9 mouse cellular contexts compared by ENCODE assay signal in the genomic region with DNA sequence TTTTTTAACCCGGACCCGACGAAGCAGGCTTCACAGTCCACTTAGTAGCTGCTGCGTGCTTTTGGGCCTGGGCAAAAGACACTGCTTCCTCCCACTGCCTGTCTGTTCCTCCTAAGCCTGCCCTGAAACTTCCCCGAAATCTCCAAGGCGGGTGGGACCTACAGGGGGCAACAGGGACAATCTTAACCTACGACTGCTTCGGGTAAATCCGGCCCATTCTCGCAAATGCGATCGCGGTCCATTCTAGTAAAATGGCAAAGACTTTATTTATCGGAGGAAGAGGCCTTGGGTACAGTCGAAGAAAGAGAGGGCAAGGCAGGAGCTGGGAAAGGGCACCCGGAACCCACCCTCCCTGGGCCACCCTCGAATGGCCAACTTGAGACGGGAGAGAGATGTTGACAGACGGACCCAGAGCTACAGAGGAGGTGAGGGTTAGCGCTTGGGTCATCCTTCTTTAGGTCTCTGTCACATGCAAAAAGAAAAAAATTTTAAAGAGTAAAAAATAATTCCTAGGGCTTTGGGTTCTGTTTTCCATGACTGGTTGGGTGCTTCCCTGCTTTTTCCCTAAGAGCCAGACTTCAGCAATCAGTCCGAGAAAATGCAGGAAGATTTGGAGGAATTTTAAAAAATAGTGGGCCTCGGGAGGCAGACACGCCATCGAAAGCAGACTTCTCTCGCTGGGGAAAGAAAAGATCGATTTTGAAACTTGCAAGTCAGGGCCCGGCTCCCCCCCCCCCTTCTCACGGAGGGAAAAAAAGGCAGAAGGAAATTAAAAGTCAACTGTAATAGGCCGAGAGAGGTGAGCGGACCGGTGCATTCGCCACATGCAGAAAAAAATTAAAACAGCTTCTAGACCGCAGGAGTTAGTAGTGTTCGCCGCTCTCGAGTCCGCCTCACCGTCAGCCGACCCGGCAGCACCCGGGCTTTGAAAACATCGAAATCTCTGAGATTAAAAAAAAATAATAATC. TPM values are rescaled to one million over a fixed set of nuclear protein-coding genes. Genes with fewer than 3 reads are reported as not detected.
DNase-seq lines count a peak whose midpoint lies in the region; ATAC-seq lines count a peak whose summit lies in the region.
"Had no signal": no experiment of that assay in that cellular context is flagged by ENCODE, and none has a peak within 500 bp of the region (broad histone marks: within the 10 kb centered on the region; RNA-seq: fewer than 3 reads in every experiment).

No protein-coding gene starts in this region.

- DNase-seq in forebrain, embryonic 10.5 days (ENCODE audit: extremely low spot score, low spot score) = peak; percentile 37
- no peak for DNase-seq in lung, postnatal 14 days
- DNase-seq in induced T-regulatory cell, adult 2 months (ENCODE audit: low read depth) = peak; percentile 32
- peak; percentile 34 for DNase-seq in retina, postnatal 1 day
- DNase-seq in cerebellum, adult 11-12 months = no peak
- DNase-seq in thymus, adult 18-20 months = no peak
- DNase-seq: cerebellum, adult 9-11 months had no signal

- H3K27ac ChIP-seq in forebrain, embryonic 10.5 days = no peak overlapping the region
- H3K27ac ChIP-seq in forebrain, embryonic 16.5 days (ENCODE audit: low read length) = no peak overlapping the region
- no peak overlapping the region for H3K27ac ChIP-seq in lung, embryonic 16.5 days (ENCODE audit: low read length)

- H3K9ac ChIP-seq in forebrain, embryonic 16.5 days (replicated peaks; ENCODE audit: low read depth, low read length) = no peak overlapping the region
- H3K9ac ChIP-seq in lung, embryonic 16.5 days (ENCODE audit: low read length) = no peak overlapping the region

- ATAC-seq in forebrain, embryonic 16.5 days = no peak
- no peak for ATAC-seq in lung, embryonic 16.5 days (ENCODE audit: low read depth)

- H3K27me3 ChIP-seq in forebrain, embryonic 10.5 days (ENCODE audit: poor library complexity, severe bottlenecking) = peaks cover 100% of the 10 kb centered on the region
- H3K27me3 ChIP-seq in forebrain, embryonic 16.5 days (replicated peaks; ENCODE audit: control insufficient read depth, insufficient read depth, low read length) = peaks cover 66% of the 10 kb centered on the region
- peaks cover 96% of the 10 kb centered on the region for H3K27me3 ChIP-seq in lung, embryonic 16.5 days (ENCODE audit: control insufficient read depth, insufficient read depth, low read depth, low read length)

- no peaks in the 10 kb centered on the region for H3K9me3 ChIP-seq in forebrain, embryonic 10.5 days
- H3K9me3 ChIP-seq in forebrain, embryonic 16.5 days (ENCODE audit: control insufficient read depth, low read length) = no peaks in the 10 kb centered on the region
- no peaks in the 10 kb centered on the region for H3K9me3 ChIP-seq in lung, embryonic 16.5 days (ENCODE audit: control insufficient read depth, low read length)

- peaks cover 57% of the 10 kb centered on the region for H3K4me1 ChIP-seq in forebrain, embryonic 10.5 days
- H3K4me1 ChIP-seq in forebrain, embryonic 16.5 days (replicated peaks; ENCODE audit: control insufficient read depth, insufficient read depth, low read length) = peaks cover 29% of the 10 kb centered on the region
- H3K4me1 ChIP-seq in lung, embryonic 16.5 days (replicated peaks; ENCODE audit: control insufficient read depth, insufficient read depth, low read length) = peaks cover 37% of the 10 kb centered on the region

- no peak overlapping the region for H3K4me2 ChIP-seq in forebrain, embryonic 16.5 days (ENCODE audit: low read length)
- 0 out of 2 replicates have a peak overlapping the region, but pooled peaks have one; percentile 17 for H3K4me2 ChIP-seq in lung, embryonic 16.5 days (ENCODE audit: low read depth, low read length)

- 1% methylated on average over 42 of the region's 42 CpGs for WGBS in forebrain, embryonic 10.5 days
- WGBS in forebrain, embryonic 16.5 days = under 1% methylated on average over 42 of the region's 42 CpGs
- WGBS in lung, embryonic 16.5 days = 1% methylated on average over 42 of the region's 42 CpGs

- H3K4me3 ChIP-seq in forebrain, embryonic 10.5 days = no peak overlapping the region
- H3K4me3 ChIP-seq in forebrain, embryonic 16.5 days (replicated peaks; ENCODE audit: low read length) = no peak overlapping the region
- H3K4me3 ChIP-seq in lung, embryonic 16.5 days (ENCODE audit: low read length) = no peak overlapping the region

- H3K36me3 ChIP-seq in forebrain, embryonic 10.5 days (replicated peaks) = no peaks in the 10 kb centered on the region
- no peaks in the 10 kb centered on the region for H3K36me3 ChIP-seq in forebrain, embryonic 16.5 days (ENCODE audit: control insufficient read depth, insufficient read depth)
- no peaks in the 10 kb centered on the region for H3K36me3 ChIP-seq in lung, embryonic 16.5 days (ENCODE audit: control insufficient read depth, insufficient read depth, low read length)

RNA-seq across cellular contexts. Expression of a gene that starts 2.9 kb away (rescaled TPM):
- polyA plus RNA-seq in forebrain, embryonic 10.5 days (2016; fragmentation: Nextera tagmentation; extraction: Ambion mirVana) = not detected in 2 replicates
- polyA plus RNA-seq in forebrain, embryonic 16.5 days (2015; fragmentation: Nextera tagmentation; extraction: Ambion mirVana) = not detected in 2 replicates
- polyA plus RNA-seq in lung, embryonic 16.5 days (2015; fragmentation: Nextera tagmentation; extraction: Ambion mirVana) = not detected in 2 replicates

Comparison
In these comparisons a context has a peak if more than half of its experiments do, and no peak if none do; other contexts are left out.
1. DNase-seq: peak in forebrain, embryonic 10.5 days (single experiment), induced T-regulatory cell, adult 2 months (single experiment) and retina, postnatal 1 day (single experiment); none in lung, postnatal 14 days (single experiment), cerebellum, adult 11-12 months (single experiment) and thymus, adult 18-20 months (0 of 2).